ENCODE assay signal across 10 mouse cellular contexts in the genomic region with DNA sequence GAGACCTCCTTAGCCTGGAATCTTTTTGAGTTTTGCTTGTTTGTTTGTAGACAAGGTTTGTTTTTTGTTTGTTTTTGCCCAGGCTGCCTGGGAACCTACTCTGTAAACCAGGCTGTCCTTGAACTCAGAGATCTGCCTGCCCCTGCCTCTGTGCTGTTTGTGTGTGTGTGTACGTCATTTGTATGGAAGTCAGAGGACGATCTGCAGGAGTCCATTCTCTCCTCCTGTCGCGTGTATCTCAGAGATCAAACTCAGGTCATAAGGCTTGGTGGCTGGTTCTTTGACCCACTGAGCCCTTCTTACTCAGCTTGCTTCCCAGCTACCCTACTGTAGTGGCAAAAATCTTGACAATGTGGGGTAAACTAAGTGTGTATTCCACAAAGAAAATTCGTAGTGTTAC. TPM values are rescaled to one million over a fixed set of nuclear protein-coding genes. Genes with fewer than 3 reads are reported as not detected.
A peak's percentile ranks its signal among the peaks of the same experiment; 100 is the strongest.
DNase-seq lines count a peak whose midpoint lies in the region; ATAC-seq and TF ChIP-seq lines count a peak whose summit lies in the region.
"Had no signal": no experiment of that assay in that cellular context is flagged by ENCODE, and none has a peak within 500 bp of the region (broad histone marks: within the 10 kb centered on the region; RNA-seq: fewer than 3 reads in every experiment).

No protein-coding gene starts in this region.

- peak overlapping the region; percentile 94 for H3K27ac ChIP-seq in hindbrain, embryonic 10.5 days
- H3K27ac ChIP-seq in hindbrain, postnatal 0 days, result no peak overlapping the region
- no peak overlapping the region for H3K27ac ChIP-seq in ES-E14 (ENCODE audit: insufficient read depth, low read depth, low read length, poor library complexity, severe bottlenecking)
- H3K27ac ChIP-seq in hindbrain, embryonic 15.5 days (replicated peaks), result peak overlapping the region; percentile 84
- H3K27ac ChIP-seq in midbrain, embryonic 13.5 days, result peak overlapping the region; percentile 32; the same call in 1 of the 2 replicates

- WGBS in hindbrain, embryonic 10.5 days, result 66% methylated on average over 5 of the region's 5 CpGs
- 64% methylated on average over 5 of the region's 5 CpGs for WGBS in hindbrain, postnatal 0 days
- WGBS in hindbrain, embryonic 15.5 days, result 61% methylated on average over 5 of the region's 5 CpGs
- 71% methylated on average over 5 of the region's 5 CpGs for WGBS in midbrain, embryonic 13.5 days

- H3K4me2 ChIP-seq in hindbrain, postnatal 0 days (ENCODE audit: low read depth, low read length), result no peak overlapping the region; the same call in 1 of the 2 replicates
- peak overlapping the region; percentile 100; the same call in 1 of the 2 replicates for H3K4me2 ChIP-seq in hindbrain, embryonic 15.5 days
- H3K4me2 ChIP-seq in midbrain, embryonic 13.5 days (replicated peaks), result peak overlapping the region; percentile 99

- H3K4me3 ChIP-seq in hindbrain, embryonic 10.5 days, result peak overlapping the region; percentile 88
- H3K4me3 ChIP-seq in hindbrain, postnatal 0 days (ENCODE audit: low read length), result no peak overlapping the region
- H3K4me3 ChIP-seq in ES-E14 (ENCODE audit: insufficient read depth in 1 of 2, low read depth in 1 of 2, low read length in 2 of 2, poor library complexity in 1 of 2, severe bottlenecking in 1 of 2), result peak overlapping the region; percentile 75 to 81
- H3K4me3 ChIP-seq in hindbrain, embryonic 15.5 days, result peak overlapping the region; percentile 86; the same call in 1 of the 2 replicates
- H3K4me3 ChIP-seq in midbrain, embryonic 13.5 days (replicated peaks), result no peak overlapping the region

- no peak for DNase-seq in hindbrain, embryonic 10.5 days (ENCODE audit: low spot score)
- no peak for DNase-seq in hindbrain, postnatal 0 days (ENCODE audit: low spot score)
- DNase-seq in ES-E14 (ENCODE audit: low read depth, low spot score), result no peak
- no peak for DNase-seq in layer of hippocampus, postnatal 14 days (ENCODE audit: low spot score in 2 of 2)
- no peak for DNase-seq in thymus, postnatal 25 days
- no peak for DNase-seq in gastrocnemius, postnatal 14 days
- DNase-seq: cerebellum, postnatal 36 days; layer of hippocampus, adult 9-11 months had no signal

- no peak for TF ChIP-seq CTCF in hindbrain, postnatal 0 days (IDR thresholded peaks at IDR 0.05; ENCODE audit: low read depth)

- in situ Hi-C loops in ES-E14 (cut with MboI; ENCODE audit: low sequenced_read_pairs in 2 of 2, unreplicated experiment in 2 of 2), result no loop called here

- no peak overlapping the region for H3K9ac ChIP-seq in hindbrain, postnatal 0 days (replicated peaks; ENCODE audit: low read length)
- H3K9ac ChIP-seq in ES-E14 (ENCODE audit: insufficient read depth, low read depth, low read length, poor library complexity, severe bottlenecking), result peak overlapping the region; percentile 75; the same call in 1 of the 2 replicates
- H3K9ac ChIP-seq in hindbrain, embryonic 15.5 days, result no peak overlapping the region
- H3K9ac ChIP-seq in midbrain, embryonic 13.5 days (replicated peaks), result 0 out of 2 replicates have a peak overlapping the region, but pooled peaks have one; percentile 4

- intact Hi-C loops in gastrocnemius, postnatal 14 days (cut with DNase I; ENCODE audit: low total_unique reads), result loop anchor here (5.0 kb wide), 1 partner anchor 99 kb away; no protein-coding TSS in a partner anchor

- no peaks in the 10 kb centered on the region for H3K9me3 ChIP-seq in hindbrain, embryonic 10.5 days
- H3K9me3 ChIP-seq in hindbrain, postnatal 0 days (ENCODE audit: low read length), result no peaks in the 10 kb centered on the region
- no peaks in the 10 kb centered on the region for H3K9me3 ChIP-seq in ES-E14 (ENCODE audit: control insufficient read depth, insufficient read depth, low read depth, low read length)
- H3K9me3 ChIP-seq in hindbrain, embryonic 15.5 days, result no peaks in the 10 kb centered on the region
- H3K9me3 ChIP-seq in midbrain, embryonic 13.5 days, result no peaks in the 10 kb centered on the region

- ATAC-seq in hindbrain, postnatal 0 days, result no peak
- no peak for ATAC-seq in hindbrain, embryonic 15.5 days (ENCODE audit: low FRiP score, low read depth)
- ATAC-seq in midbrain, embryonic 13.5 days, result no peak

- peaks cover 17% of the 10 kb centered on the region for H3K4me1 ChIP-seq in hindbrain, embryonic 10.5 days (replicated peaks)
- H3K4me1 ChIP-seq in hindbrain, postnatal 0 days (ENCODE audit: insufficient read depth, low read length), result no peaks in the 10 kb centered on the region
- peaks cover 0 to 2% of the 10 kb centered on the region in 2 experiments; a peak in 1 of 4 replicates for H3K4me1 ChIP-seq in ES-E14 (ENCODE audit: control insufficient read depth in 2 of 2, insufficient read depth in 2 of 2, low read length in 2 of 2, poor library complexity in 1 of 2)
- peaks cover 12% of the 10 kb centered on the region for H3K4me1 ChIP-seq in hindbrain, embryonic 15.5 days (replicated peaks)
- peaks cover 15% of the 10 kb centered on the region for H3K4me1 ChIP-seq in midbrain, embryonic 13.5 days (replicated peaks)

- H3K36me3 ChIP-seq in hindbrain, embryonic 10.5 days, result peaks cover 3% of the 10 kb centered on the region; the same call in 1 of the 2 replicates
- no peaks in the 10 kb centered on the region for H3K36me3 ChIP-seq in hindbrain, postnatal 0 days (ENCODE audit: insufficient read depth, low read length)
- no peaks in the 10 kb centered on the region for H3K36me3 ChIP-seq in ES-E14 (ENCODE audit: control insufficient read depth, insufficient read depth, low read length, poor library complexity, severe bottlenecking)
- H3K36me3 ChIP-seq in hindbrain, embryonic 15.5 days, result no peaks in the 10 kb centered on the region
- H3K36me3 ChIP-seq in midbrain, embryonic 13.5 days, result no peaks in the 10 kb centered on the region

- no peaks in the 10 kb centered on the region for H3K27me3 ChIP-seq in hindbrain, embryonic 10.5 days (ENCODE audit: insufficient read depth, poor library complexity, severe bottlenecking)
- H3K27me3 ChIP-seq in hindbrain, postnatal 0 days (ENCODE audit: insufficient read depth, low read length), result no peaks in the 10 kb centered on the region
- no peaks in the 10 kb centered on the region for H3K27me3 ChIP-seq in hindbrain, embryonic 15.5 days
- H3K27me3 ChIP-seq in midbrain, embryonic 13.5 days, result no peaks in the 10 kb centered on the region

TF ChIP-seq in ES-E14, 5 proteins besides CTCF, POLR2A, EP300 and RAD21:
- TF ChIP-seq HCFC1 (IDR thresholded peaks at IDR 0.05; ENCODE audit: borderline replicate concordance, insufficient read depth, low read length) (no peak), ZNF384 (IDR thresholded peaks at IDR 0.05; ENCODE audit: low read depth, low read length) (no peak), CHD2 (IDR thresholded peaks at IDR 0.05; ENCODE audit: low read depth, low read length) (no peak)

RNA-seq across cellular contexts. Expression of gene Kmt5a, which starts 1.0 kb away (rescaled TPM):
- polyA plus RNA-seq in hindbrain, embryonic 10.5 days (2016; fragmentation: Nextera tagmentation; extraction: Ambion mirVana), result 34.3 and 43.7 TPM in 2 replicates
- total RNA-seq in hindbrain, postnatal 0 days (2014; rRNA removed), result 28.0 and 48.5 TPM in 2 replicates
- 17.2 and 20.5 TPM in 2 replicates for polyA plus RNA-seq in hindbrain, postnatal 0 days (2015; fragmentation: Nextera tagmentation; extraction: Ambion mirVana)
- total RNA-seq in ES-E14 (2012; rRNA removed), result 62.6 and 69.8 TPM in 2 replicates
- polyA plus RNA-seq in hindbrain, embryonic 15.5 days (2015; fragmentation: Nextera tagmentation; extraction: Ambion mirVana), result 42.0 and 49.3 TPM in 2 replicates
- 20.4 and 23.6 TPM in 2 replicates for polyA plus RNA-seq in midbrain, embryonic 13.5 days (2015; fragmentation: Nextera tagmentation; extraction: Ambion mirVana)
- total RNA-seq in layer of hippocampus, postnatal 14 days (2021), result 10 to 100 TPM; 48.1 to 60.6 TPM
- 10 to 100 TPM; 56.4 to 66.0 TPM for total RNA-seq in gastrocnemius, postnatal 14 days (2021)

RNA-seq across cellular contexts. Expression of gene Sbno1, which starts 12.9 kb away (rescaled TPM):
- 84.6 and 86.6 TPM in 2 replicates for polyA plus RNA-seq in hindbrain, embryonic 10.5 days (2016; fragmentation: Nextera tagmentation; extraction: Ambion mirVana)
- total RNA-seq in hindbrain, postnatal 0 days (2014; rRNA removed), result 30.4 and 35.9 TPM in 2 replicates
- polyA plus RNA-seq in hindbrain, postnatal 0 days (2015; fragmentation: Nextera tagmentation; extraction: Ambion mirVana), result 71.0 and 73.6 TPM in 2 replicates
- total RNA-seq in ES-E14 (2012; rRNA removed), result 86.4 and 95.2 TPM in 2 replicates
- 84.9 and 93.0 TPM in 2 replicates for polyA plus RNA-seq in hindbrain, embryonic 15.5 days (2015; fragmentation: Nextera tagmentation; extraction: Ambion mirVana)
- 116 and 118 TPM in 2 replicates for polyA plus RNA-seq in midbrain, embryonic 13.5 days (2015; fragmentation: Nextera tagmentation; extraction: Ambion mirVana)
- total RNA-seq in layer of hippocampus, postnatal 14 days (2021), result 100 to 1,000 TPM; 133 to 135 TPM
- 10 to 100 TPM; 32.4 to 35.6 TPM for total RNA-seq in gastrocnemius, postnatal 14 days (2021)

RNA-seq across cellular contexts. Expression of gene Rilpl2, which starts 39.4 kb away (rescaled TPM):
- polyA plus RNA-seq in hindbrain, embryonic 10.5 days (2016; fragmentation: Nextera tagmentation; extraction: Ambion mirVana), result 21.5 and 23.1 TPM in 2 replicates
- total RNA-seq in hindbrain, postnatal 0 days (2014; rRNA removed), result 25.6 and 38.8 TPM in 2 replicates
- 33.2 and 34.8 TPM in 2 replicates for polyA plus RNA-seq in hindbrain, postnatal 0 days (2015; fragmentation: Nextera tagmentation; extraction: Ambion mirVana)
- total RNA-seq in ES-E14 (2012; rRNA removed), result 7.3 and 8.9 TPM in 2 replicates
- 28.8 and 29.1 TPM in 2 replicates for polyA plus RNA-seq in hindbrain, embryonic 15.5 days (2015; fragmentation: Nextera tagmentation; extraction: Ambion mirVana)
- 18.2 and 19.4 TPM in 2 replicates for polyA plus RNA-seq in midbrain, embryonic 13.5 days (2015; fragmentation: Nextera tagmentation; extraction: Ambion mirVana)
- 10 to 100 TPM; 23.1 to 24.1 TPM for total RNA-seq in layer of hippocampus, postnatal 14 days (2021)
- 1 to 10 TPM; 4.2 to 4.6 TPM for total RNA-seq in gastrocnemius, postnatal 14 days (2021)

RNA-seq across cellular contexts. Expression of gene Snrnp35, which starts 44.2 kb away (rescaled TPM):
- polyA plus RNA-seq in hindbrain, embryonic 10.5 days (2016; fragmentation: Nextera tagmentation; extraction: Ambion mirVana), result 29.7 and 35.4 TPM in 2 replicates
- total RNA-seq in hindbrain, postnatal 0 days (2014; rRNA removed), result 4.0 and 17.2 TPM in 2 replicates
- 13.9 and 17.3 TPM in 2 replicates for polyA plus RNA-seq in hindbrain, postnatal 0 days (2015; fragmentation: Nextera tagmentation; extraction: Ambion mirVana)
- 7.5 and 10.6 TPM in 2 replicates for total RNA-seq in ES-E14 (2012; rRNA removed)
- polyA plus RNA-seq in hindbrain, embryonic 15.5 days (2015; fragmentation: Nextera tagmentation; extraction: Ambion mirVana), result 20.3 and 22.1 TPM in 2 replicates
- polyA plus RNA-seq in midbrain, embryonic 13.5 days (2015; fragmentation: Nextera tagmentation; extraction: Ambion mirVana), result 26.1 and 26.3 TPM in 2 replicates
- total RNA-seq in layer of hippocampus, postnatal 14 days (2021), result 10 to 100 TPM; 19.7 to 22.3 TPM
- 10 to 100 TPM; 27.3 to 28.4 TPM for total RNA-seq in gastrocnemius, postnatal 14 days (2021)

Comparison
In these comparisons a context has a peak if more than half of its experiments do, and no peak if none do; other contexts are left out.
1. H3K27ac ChIP-seq: peak in hindbrain, embryonic 10.5 days (single experiment), hindbrain, embryonic 15.5 days (single experiment) and midbrain, embryonic 13.5 days (single experiment); none in hindbrain, postnatal 0 days (single experiment) and ES-E14 (single experiment).
2. H3K4me3 ChIP-seq: peak in hindbrain, embryonic 10.5 days (single experiment), ES-E14 (2 of 2) and hindbrain, embryonic 15.5 days (single experiment); none in hindbrain, postnatal 0 days (single experiment) and midbrain, embryonic 13.5 days (single experiment).
3. H3K9ac ChIP-seq: peak in ES-E14 (single experiment) and midbrain, embryonic 13.5 days (single experiment); none in hindbrain, postnatal 0 days (single experiment) and hindbrain, embryonic 15.5 days (single experiment).